Mouse (Mus musculus): ENCODE data around the gene Usp7.

GRCm38 (mm10) chr16:8672811-8673210 is 119.3 kb downstream of the Usp7 start:
- TF ChIP-seq CTCF (IDR thresholded peaks at IDR 0.05) (no peak), EP300 (IDR thresholded peaks at IDR 0.05) (no peak)
